Mouse (Mus musculus) thymus, postnatal 36 days (tissue): ENCODE measurements around the gene Csnk1e.

Source experiments
- DNase-seq, 2 experiments: peaks; one replicate each; pipeline ENCODE4 v3.0.0; 2022; ENCODE audit warnings: mixed read lengths in 2 of 2

Gene Csnk1e

DNA sequence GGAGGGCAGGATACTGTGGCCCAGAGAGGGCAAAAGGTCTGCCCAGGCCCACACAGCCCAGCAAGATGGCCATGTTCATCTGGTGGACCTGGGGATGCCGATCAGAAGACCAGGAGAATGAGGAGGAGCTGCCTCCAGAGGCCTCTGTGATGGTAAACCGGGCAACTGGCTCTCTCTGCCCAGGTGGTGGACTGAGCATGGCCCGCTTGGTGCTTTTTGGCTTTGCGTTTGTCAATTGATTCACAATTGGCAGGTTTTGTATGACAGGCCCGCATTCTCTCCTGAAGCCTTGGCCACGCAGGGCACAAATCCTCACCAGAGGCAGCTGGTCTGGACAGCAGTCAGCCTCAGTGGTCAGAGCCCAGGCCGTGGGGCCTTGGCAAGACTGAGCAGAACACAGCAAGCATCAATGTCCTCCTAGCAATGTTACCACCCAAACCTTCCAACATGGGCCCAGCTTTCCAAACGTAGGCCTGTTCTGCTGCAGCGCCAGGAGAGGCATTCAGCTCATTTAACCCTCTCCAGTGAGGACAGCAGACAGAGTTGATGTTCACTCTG is 12.3 kb downstream of the Csnk1e start:
- no peak for DNase-seq

DNA sequence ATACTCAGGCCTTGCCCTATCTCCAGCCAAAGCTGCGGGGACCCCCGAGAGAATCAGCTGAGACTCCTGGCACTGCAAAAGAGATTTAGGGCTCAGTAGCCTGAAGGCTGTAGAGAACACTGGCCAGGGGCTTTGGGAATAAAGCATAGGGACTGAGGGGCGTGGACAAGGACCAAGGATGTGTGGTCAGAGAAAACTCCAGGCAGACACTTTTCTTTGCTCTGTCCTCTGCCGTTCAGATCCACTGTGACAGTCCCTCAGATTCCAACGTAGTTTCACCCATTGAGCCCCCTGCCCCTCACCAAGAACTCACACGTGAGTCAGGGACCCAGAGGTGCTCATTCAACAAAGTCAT is 13.1 kb downstream of the Csnk1e start:
- DNase-seq: no peak

DNA sequence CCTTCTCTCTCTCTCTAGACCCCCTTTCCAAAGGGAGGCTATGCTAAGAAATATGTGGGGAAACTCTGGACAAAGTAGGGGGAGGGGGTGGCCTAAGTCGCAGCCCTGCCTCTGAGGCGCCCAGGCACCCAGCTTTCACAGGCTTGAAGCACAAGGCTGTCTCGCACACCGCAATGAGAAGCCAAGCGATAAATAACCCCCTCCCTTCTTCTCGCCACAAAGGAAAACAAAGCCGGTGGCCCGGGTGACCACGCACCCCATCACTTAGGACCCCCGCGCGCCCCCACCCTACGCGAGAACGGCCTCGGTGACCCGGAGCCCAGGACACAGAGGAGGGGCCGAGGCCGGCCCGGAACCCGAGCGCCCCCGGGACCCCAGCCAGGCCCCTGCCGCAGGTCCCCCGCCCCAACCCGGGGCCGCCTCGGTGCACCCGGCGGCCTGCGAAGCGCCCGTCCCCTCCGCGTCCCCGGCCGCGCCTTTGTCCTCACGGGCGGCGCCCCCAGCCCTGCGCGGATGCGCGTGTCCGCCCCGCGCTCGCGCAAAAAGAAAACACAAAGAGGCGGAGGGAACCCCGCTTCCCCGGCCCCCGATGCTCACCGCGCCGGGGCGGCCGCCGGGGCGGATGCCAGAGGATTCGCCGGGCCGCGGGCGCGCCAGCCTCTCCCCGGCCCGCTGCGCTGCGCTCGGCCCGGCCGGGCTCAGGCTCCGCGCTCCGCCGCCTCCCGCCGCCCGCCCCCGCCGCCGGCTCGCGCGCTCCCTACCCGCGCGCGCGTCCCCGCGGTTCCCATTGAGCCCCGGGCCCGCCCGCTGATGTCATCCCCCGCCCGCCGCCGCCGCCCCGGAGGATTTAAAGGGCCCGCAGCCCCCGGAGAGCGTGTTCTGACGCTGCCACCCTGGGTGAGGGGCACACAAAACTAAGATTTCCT is 13.8 kb downstream of the Csnk1e start:
- peak; percentile 83 to 84 for DNase-seq

DNA sequence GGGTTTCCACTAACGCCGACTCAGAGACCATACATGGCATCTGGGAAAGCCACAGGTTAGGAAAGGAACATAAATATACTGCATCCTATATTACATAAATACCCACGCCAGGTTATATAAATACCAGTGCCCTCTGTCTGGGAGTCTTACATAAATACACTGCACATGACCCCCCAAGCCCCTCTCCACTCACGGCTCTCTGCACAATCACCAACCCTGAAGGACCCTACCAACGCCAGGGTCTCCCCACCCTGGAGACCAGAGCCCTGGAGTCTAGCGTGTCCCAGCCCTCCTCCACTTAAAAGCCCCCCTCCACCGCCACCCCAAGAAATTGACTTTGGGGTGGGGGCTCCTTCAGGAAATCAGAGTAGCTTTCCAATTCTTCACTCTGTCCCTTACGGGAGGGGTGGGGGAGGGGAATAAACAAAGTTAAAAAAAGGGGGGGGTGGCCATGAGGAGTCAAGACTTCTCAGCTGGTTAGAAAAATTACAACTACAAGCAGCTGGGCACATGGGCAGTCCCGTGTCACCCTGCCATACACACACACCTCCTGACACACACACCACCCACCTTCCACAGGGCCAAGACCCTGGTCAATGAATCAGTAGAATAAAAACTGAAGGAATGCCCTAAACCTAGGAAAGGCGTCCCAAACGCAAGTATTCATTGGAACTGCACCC is 14.6 kb downstream of the Csnk1e start:
- no peak for DNase-seq

DNA sequence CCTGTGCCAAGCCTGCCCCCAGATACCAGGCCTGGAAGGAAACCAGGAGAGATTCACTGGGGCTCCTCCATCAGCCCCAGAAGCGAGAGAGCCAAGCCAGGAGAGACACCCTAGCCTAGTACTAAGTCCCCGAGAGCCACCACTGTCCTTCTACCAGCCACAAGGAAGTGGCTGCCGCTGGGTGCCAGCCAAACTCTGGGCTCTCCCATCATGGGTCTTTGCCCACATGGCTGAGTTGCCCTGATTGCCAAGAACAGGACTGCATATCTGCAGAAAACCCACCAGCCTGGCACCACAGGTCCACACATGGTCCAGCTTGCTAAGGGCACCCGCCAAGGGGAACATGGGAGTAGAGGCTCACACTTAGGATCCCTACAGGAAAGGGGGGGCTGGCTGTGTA is 15.1 kb downstream of the Csnk1e start:
- DNase-seq: peak in 1 of 2 experiments; percentile 16

DNA sequence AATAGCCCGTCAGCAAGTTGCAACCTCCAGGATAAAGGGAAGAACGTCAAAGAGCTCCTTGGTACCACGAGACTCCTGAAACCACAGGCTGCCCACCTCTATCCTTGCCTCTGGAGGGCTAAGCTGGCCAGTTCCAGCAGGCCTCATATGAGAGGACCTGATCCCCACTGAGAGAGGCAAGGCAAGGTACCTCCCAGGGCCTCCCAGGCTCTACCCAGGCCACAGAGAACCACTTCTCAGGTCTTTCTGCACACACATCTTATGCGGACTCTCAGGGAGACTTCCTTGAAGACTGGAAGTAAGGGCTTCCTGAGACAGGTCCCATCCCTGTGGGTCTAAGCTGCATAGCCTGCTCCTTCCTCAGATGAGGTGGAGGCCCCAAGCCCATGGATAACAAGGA is 16.0 kb downstream of the Csnk1e start:
- DNase-seq: no peak

DNA sequence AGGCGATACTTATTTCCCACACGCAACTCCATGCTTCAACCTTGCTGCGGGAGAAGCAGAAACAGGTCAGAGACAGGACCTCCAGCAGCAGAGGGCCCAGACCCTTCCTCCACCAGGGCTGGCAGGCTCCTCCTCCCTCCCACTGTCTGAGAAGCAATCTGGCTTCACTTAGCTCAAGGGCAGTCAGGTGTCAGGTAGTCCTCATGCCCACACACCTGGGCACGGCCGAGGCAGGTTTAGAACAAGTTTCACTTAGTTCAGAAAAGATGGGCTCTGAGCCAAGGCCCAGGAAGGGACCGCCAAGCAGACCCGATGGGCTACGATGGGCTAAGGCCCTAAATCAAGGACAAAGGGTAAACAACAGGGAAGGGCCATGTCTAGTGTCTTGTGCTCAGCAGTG is 16.6 kb downstream of the Csnk1e start:
- DNase-seq: no peak

DNA sequence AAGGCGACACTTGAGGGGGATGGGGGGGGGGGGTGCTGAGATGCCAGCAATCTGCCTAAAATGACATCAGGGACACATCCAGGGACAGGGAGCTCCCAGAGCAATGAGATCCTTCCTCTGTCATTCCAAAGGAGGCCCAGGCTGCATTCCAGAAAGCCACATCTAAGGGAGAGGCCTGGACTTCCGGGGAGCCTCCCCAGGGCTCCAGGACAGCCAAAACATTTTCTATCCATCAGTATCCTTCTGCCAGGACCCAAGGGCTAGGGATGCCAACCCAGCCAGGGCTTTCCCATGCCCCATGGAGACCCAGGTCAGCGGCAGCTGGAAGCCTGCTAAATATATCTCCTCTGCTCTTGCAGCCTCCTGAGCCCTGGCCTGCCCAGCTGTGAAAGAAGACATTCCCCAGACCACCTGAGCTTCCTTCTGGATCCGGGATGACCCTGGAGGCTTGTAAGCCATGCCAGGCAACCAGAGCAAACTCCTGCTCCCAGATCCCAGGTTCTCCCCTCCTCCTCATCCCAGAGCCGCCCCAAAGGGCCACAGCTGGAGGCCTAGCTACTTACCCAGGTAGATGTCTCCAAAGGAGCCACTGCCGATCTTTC is 17.1 kb downstream of the Csnk1e start:
- no peak for DNase-seq

DNA sequence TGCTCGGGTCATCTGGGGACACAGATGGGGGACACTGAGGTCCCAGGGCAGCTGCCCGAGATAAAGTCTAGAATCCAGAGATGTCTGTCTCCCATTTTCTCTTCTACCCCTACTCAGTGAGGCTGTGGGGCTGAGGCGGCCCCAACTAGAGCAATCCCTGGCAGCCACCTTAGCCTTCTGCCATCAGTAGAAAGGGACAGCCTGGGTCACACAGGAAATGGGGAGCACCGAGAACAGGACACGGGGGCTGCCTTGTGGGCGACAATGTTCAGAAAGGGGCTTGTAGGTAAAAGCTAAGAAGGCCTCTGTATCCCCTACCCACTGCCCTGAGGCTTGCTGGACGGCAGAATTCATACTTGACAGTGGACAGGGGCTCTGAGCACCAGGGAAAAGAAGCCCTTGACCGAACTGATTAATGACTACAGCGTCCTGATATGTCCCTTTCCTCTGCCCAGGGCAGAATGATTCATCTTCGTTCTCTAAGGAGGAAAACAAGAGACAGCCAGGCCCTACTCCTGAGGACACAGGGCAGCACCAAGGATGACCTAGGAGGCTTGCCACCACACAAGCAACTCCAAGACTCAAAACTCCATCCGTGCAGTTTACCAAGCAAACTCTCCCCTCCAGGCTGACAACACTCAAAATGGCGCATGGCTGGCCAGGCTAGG is 17.7 kb downstream of the Csnk1e start:
- DNase-seq: no peak

DNA sequence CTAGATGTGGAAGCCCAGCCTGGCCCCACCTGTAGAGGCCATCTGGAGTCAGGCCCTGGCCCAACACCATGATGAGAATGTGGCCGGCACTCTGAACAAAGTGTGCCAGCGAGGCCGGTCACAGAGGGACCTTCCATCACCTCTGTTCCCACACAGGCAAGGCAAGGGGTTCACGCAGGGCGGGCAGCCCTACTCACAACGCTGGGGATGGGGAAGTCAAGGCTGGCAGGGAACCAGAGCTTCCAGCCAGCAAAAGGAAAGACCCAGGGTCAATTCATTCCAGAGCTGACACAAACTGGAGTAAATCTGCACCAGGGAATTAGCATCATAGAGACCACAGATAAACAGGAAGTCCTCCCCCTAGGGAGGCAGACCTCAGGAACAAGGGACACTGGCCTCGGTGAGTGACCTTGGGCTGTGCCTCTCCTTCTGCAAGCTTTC is 18.9 kb downstream of the Csnk1e start:
- no peak for DNase-seq

DNA sequence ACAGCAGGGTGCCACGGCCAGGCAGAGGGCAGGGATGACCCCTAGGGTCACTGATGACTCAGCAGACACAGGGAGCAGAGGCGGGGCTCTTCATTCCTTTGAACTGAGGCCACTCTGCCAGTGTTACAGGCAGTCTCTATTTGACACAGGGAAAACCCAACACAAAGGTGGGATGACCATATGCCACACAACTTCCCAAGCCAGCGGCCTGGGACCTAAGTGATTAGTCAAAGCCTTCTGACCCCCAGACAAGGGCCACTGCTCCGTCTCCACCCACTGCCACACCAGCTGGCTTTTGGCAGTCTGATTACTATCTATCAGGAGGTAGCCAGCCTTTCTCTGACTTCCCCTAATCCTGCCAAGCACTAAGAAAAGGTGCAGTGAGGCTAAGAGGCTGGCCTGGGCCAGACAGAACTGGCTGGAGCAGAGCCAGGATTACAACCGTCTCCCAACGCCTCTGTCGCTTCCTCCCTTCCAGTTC is 20.1 kb downstream of the Csnk1e start:
- DNase-seq: no peak

DNA sequence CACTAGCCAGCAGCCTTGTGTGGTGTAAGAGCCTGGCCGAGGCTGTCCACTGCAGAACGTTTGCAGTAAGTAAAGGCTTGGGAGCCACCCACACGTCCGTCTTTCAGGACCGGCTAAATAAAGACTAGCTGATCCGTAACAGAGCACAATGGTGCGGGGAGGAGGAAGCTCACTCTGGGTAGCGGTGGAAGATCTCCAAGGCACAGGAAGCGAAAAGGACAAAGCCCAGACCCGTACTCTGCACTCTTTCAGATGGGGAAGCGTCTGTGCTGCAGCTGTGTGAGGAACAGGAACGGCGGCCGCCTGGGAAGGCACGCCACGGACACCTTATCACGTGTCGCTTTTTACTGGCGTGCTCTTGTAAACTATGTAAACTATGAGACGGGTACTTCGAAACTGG is 22.5 kb downstream of the Csnk1e start:
- DNase-seq: no peak

DNA sequence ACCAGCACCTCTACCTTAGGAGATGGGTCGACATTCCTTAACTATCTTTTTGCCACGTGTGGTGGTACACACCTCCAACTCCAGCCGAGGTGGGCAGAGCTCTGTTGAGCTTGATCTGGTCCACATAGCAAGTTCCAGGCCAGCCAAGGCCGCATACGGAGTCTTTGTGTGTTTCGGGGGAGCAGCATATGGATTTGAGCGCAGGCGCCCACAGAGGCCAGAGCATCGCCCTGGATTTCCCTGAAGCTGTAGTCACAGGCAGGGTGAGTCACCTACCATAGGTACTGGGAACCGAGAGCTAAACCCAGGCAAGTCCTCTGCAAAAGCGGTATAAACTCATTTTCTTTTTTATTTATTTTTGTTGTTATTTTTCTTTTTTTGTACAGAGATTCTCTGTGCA is 23.0 kb downstream of the Csnk1e start:
- no peak for DNase-seq

DNA sequence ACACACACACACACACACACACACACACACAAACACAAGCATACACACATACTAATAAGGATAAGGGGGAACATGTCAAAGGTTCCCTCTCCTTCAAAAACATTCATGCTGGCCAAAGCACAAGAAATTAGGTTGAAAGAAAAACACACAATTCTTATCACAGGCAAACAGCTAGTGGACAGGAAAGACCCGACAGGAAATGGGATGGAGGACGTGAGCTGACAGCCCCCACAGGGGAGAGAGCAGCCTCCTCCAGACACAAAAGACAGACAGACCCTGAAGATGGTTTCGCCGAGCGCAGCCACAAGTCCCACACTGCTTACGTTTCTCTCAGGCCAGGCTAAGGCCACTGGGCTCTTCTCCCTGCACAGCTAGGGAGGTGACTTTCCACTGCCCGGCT is 23.4 kb downstream of the Csnk1e start:
- DNase-seq: no peak

DNA sequence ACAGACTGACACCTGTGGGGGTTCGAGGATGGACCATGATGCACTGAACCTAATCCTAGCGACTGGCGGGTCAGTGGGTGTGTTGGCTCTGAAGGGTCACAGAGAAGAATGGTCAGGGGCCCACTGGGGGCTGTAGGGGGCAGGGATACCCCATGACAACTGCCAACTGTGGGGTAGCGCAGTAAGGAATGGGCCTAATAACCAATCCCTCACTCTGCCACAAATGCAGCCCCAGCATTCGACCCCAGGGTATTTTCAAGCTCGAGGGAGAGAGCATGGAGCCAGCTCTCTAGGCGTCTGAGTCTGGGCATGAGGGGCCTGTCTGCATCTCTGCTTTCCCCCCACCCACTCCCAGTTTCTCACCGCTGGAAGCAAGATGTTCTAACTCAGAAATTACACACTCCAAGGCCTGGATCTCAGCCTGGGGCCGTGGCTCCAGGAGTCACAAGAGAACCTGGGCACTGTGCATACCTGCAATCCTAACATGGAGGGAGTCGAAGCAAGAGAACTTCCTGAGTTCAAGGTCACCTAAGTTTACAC is 24.8 kb downstream of the Csnk1e start:
- DNase-seq: no peak

DNA sequence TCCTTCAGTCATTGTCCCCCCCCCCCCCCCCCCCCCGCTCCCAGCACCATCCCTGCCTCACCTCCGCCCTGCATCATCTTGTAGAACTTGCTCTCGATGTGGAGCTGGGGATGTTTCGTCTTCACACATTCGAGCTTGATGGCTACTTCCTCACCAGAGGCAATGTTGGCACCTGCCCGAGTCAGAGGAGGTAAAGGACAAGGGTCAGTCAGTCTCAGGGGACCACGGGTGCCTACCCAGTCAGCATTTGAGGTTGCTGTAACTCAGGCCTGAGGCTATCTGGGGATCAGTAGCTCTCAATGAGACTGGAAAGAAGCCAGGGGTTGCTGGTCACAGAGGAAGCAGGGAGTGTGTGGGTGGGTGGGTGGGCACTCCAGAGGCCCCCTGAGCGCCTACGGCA is 25.4 kb downstream of the Csnk1e start:
- DNase-seq: no peak

DNA sequence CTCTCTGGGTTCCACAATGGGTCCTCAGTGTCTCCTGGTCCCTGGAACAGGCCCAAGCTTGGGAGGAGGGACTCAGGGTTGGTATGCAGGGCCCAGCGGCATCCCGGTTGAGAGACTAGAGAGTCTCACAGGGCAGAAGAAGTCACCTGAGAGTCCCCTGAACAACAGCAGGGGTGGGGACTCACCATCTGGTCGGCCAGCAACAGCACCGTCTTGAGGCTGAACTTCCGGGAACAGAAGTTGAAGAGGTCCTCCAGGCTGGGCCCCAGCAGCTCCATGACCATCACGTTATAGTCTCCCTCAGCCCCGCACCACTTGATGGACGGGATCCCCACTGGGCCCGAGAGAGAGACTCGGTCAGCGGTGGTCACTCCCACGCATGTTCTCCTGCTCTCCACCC is 25.8 kb downstream of the Csnk1e start:
- DNase-seq: no peak

DNA sequence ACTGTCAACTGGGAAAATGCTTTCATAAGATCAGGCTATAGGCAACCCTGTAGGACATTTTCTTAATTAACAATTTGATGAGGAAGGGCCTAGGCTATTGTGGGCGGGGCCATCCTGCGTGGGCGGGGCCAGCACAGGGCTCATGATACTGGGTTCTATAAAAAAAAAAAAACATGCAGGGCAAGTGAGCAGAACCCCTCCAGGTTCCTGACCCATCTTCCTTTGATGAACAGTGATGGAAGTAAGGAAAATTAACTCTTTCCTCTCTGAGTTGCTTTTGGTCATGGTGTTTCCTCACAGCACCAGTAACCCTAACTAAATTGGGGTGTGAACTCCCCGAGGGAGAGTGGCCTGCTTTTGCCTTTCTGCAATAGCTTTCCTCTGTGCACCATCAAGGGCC is 26.8 kb downstream of the Csnk1e start:
- no peak for DNase-seq

DNA sequence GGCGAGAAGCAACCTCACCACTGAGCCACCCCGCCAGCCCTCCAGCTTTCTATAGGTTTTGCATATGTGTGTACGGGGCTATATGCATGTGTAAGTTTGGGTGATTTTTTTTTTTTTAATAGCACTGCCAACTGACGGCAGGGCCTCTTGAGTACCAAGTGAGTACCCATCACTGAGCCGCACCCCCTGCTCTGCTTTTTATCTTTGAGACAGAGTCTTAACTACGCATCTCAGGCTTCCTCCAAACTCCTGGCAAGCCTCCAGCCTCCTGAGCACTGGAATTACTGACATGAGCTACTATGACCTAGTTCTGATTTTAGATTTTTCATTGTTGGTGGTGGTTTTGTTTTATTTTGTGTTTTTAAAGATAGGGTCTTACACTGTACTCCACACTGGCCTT is 27.9 kb downstream of the Csnk1e start:
- DNase-seq: no peak

DNA sequence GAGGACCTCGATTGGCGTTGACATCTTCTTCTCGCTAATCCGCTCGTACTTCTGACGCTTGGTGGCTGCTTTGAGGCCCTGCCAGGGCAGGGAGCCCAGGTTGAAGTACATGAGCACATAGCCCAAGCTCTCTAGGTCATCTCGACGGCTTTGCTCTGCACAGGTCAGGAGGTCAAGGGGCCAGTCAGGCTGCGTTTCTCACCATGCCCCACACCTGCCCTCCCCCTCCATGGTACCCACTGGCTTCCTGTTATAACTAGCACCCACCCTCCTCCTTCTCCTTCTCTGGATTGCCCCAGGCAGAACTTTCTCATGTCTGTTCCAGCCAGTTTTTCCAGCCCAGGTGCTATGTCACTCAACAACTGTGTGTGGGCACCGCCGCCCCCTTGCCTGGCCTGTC is 29.9 kb downstream of the Csnk1e start:
- DNase-seq: no peak

DNA sequence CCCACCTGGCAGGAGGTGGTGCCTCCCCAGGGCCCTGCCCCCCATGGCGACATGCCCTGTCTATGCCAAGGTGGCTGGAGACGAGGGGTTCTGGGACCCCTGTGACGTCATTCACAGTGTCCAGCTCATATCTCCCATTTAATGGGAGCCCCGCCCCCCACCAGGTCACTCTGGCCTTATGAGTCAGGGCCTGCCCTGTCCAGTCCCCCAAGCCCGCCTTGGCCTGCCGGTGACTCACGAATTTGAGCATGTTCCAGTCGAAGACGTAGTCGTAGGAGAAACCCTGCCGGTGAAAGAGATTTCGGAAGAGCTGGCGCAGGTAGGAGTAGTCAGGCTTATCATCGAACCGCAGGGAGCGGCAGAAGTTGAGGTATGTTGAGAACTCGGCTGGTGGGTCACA is 30.8 kb downstream of the Csnk1e start:
- DNase-seq: no peak

DNA sequence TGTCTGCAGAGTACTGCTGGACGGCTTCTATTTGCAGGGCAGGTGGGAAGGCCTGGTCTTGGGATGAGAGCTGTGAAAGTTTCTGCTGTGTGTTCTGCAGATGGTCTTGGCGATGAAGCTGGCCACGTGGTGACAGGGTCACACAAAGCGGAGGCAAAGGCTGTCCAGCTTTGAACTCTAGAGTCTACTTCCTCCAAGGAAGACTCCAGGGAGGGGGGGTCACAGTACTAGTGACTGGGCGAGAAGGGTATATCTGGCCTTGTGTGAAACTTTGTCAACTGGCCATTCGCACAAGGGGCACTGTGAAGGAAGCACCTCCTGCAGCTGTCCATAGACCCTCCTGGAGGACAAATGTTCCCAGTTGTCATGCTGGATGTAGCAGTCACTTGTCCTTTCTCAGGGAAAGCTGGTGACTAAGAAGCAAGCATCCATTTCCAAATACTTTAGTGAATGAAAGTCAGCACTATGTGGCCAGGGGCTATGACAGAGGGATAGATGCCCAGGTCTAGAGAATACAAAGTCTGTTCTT is 32.6 kb downstream of the Csnk1e start:
- no peak for DNase-seq
